Mouse (Mus musculus) hindbrain, embryonic 15.5 days (tissue): ENCODE measurements at regions not wholly inside any gene's neighbourhood (a gene's known extent, or its start where the extent isn't known, plus 50 kb on each side); places are given as distances from the start of the nearest gene placed in this dataset.

ENCODE experiments used
- ATAC-seq: fragments of 200-750 bp; cut with Nextera tagmentation; 2 replicates; pipeline ENCODE4 v1.8.0; 2017; ENCODE audit warnings: low read depth, moderate number of reproducible peaks, moderate TSS enrichment; ENCODE audit not compliant: low FRiP score
- H3K27ac ChIP-seq: fragments of 300-500 bp; sonication (generic); replicated peaks from 2 replicates; pipeline ENCODE4 v1.5.1; 2015; ENCODE audit warnings: mild to moderate bottlenecking, inconsistent platforms
- H3K27me3 ChIP-seq: fragments of 300-500 bp; sonication (generic); 2 replicates; pipeline ENCODE4 v1.6.1; 2015; ENCODE audit warnings: control low read depth, inconsistent platforms
- H3K36me3 ChIP-seq: fragments of 300-500 bp; sonication (generic); 2 replicates; pipeline ENCODE4 v1.6.1; 2015; ENCODE audit warnings: control low read depth, inconsistent platforms
- H3K4me1 ChIP-seq: fragments of 300-500 bp; sonication (generic); replicated peaks from 2 replicates; pipeline ENCODE4 v1.6.1; 2015; ENCODE audit warnings: control low read depth, inconsistent platforms
- H3K4me2 ChIP-seq: fragments of 300-500 bp; sonication (generic); 2 replicates; pipeline ENCODE4 v1.6.1; 2015; ENCODE audit warnings: moderate library complexity, mild to moderate bottlenecking, inconsistent platforms
- H3K4me3 ChIP-seq: fragments of 300-500 bp; sonication (generic); 2 replicates; pipeline ENCODE4 v1.5.1; 2015; ENCODE audit warnings: mild to moderate bottlenecking, inconsistent platforms
- H3K9ac ChIP-seq: fragments of 300-500 bp; sonication (generic); 2 replicates; pipeline ENCODE4 v1.6.1; 2015; ENCODE audit warnings: inconsistent platforms
- H3K9me3 ChIP-seq: fragments of 300-500 bp; sonication (generic); 2 replicates; pipeline ENCODE4 v1.6.1; 2016; ENCODE audit warnings: control low read depth, inconsistent platforms
- WGBS: fragments of 180-500 bp; shearing (Covaris S2); methylation state at CpG from one replicate; pipeline ENCODE4 v1.1.7; 2015; 5-methylcytosine and 5-hydroxymethylcytosine counted together

DNA sequence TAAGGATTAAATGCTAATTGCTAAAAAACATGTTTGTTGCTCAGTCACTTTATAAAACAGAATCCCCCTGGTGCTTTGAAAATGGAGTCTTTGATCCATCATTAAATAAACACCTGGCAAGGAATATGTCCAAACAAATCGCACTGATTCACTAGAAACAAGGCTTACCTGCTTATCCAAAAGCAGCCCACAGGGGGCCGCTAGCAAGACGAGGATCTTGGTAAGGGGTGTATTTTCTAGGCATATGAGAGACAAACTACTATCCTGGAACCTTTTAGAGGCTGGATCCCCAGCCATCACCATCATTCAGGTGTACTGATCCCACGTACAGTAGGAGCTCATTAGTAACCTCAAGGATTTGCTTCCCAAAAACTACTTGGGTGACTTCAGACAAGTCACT, 201.2 kb downstream of the Gpam start:
- Histone ChIP-seq H3K27ac (no peak overlapping the region), H3K27me3 (no peaks in the 10 kb centered on the region), H3K4me1 (no peaks in the 10 kb centered on the region), H3K4me2 (no peak overlapping the region), H3K9me3 (no peaks in the 10 kb centered on the region), H3K4me3 (no peak overlapping the region), H3K36me3 (no peaks in the 10 kb centered on the region), H3K9ac (no peak overlapping the region)
- ATAC-seq: no peak
- 87% methylated on average over 4 of the region's 4 CpGs for WGBS

DNA sequence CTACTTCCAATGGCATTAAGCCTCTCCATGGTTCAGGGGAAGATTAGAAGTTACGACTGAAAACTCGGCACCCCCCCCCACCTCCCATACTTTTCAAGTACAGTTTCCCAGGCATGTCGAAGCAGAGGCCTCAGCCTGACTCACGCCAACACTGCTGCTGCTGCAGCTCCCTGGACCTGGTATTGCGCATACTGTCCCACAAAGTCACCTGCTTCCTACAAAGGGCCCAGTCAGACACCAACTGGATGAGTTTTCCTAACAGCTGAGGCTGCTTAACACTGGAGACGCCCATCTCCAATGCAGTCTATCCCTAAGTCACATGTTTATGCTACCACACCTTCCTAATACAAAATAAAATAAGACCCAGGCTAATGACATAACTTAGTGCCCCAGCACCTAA, 207.4 kb downstream of the Gpam start:
- ATAC-seq: no peak
- Histone ChIP-seq H3K36me3 (no peaks in the 10 kb centered on the region), H3K4me1 (no peaks in the 10 kb centered on the region), H3K9ac (no peak overlapping the region), H3K4me2 (no peak overlapping the region), H3K27ac (no peak overlapping the region), H3K27me3 (no peaks in the 10 kb centered on the region), H3K4me3 (no peak overlapping the region), H3K9me3 (no peaks in the 10 kb centered on the region)
- WGBS: 84% methylated on average over 6 of the region's 6 CpGs

DNA sequence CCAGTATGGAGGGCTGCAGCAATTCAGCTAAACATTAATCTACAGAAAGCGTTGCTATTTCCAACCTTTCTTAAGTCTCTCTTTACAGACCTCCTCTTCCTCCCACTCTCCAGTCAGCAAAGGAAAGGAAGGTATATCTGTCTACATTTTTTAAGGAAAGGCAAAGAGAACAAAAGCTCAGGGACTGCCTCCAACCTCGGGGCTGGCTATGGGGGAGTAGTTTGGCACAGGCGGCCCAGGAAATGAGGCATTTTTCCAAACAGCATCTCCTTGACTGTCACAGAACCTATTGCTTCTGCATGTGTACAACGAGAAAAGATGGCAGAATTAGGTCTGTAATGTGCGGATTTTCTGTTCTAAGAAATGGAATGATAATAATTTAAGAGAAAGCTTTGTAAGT, 233.4 kb downstream of the Gpam start:
- H3K27me3 ChIP-seq: no peaks in the 10 kb centered on the region
- no peak overlapping the region for H3K9ac ChIP-seq
- no peak overlapping the region for H3K4me3 ChIP-seq
- H3K36me3 ChIP-seq: no peaks in the 10 kb centered on the region
- H3K4me2 ChIP-seq: no peak overlapping the region
- no peaks in the 10 kb centered on the region for H3K4me1 ChIP-seq
- no peaks in the 10 kb centered on the region for H3K9me3 ChIP-seq
- H3K27ac ChIP-seq: no peak overlapping the region
- ATAC-seq: no peak
- WGBS: 78% methylated on average over 5 of the region's 5 CpGs

DNA sequence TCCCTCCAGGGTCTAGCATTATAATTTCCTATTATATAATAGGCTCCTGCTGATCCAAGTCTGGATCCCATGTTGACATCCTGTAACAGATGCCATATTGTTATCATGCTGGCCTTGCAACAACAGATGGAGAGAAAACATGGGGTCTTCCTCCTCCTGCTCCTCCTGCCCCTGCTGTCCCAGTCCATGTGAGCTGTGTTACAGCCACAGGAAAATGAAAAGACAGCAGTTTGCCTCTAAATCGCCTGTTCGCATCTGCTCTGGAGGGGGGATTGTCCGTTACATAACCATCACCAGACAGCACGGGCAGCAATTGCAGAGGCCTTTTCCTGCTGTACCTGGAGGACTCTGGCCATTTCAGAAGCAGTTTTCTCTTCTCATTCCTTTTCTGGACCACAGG, 260.0 kb downstream of the Gpam start:
- Histone ChIP-seq H3K9me3 (no peaks in the 10 kb centered on the region), H3K9ac (no peak overlapping the region), H3K4me1 (no peaks in the 10 kb centered on the region), H3K4me3 (no peak overlapping the region), H3K4me2 (no peak overlapping the region), H3K27ac (no peak overlapping the region), H3K36me3 (no peaks in the 10 kb centered on the region), H3K27me3 (no peaks in the 10 kb centered on the region)
- ATAC-seq: no peak
- WGBS: 63% methylated on average over 4 of the region's 4 CpGs

DNA sequence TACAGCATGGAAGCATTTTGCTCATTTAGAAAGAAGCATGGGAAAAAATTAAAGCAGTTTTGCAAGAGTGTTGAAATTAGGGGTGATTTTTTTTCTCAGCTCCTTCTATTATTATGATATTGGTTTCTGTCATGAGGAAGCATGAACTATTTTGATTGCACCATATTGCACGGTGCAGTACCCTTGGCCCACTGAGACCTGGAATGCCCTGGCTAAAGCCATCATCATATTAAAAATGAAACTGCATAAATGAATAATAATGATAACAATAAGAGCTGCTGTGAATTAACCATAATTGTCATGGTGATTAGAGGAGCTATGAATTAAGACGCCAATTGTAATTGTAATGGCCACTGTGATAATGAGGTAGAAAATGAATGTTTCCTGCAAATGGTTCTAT, 271.8 kb downstream of the Gpam start:
- Histone ChIP-seq H3K4me2 (no peak overlapping the region), H3K4me1 (no peaks in the 10 kb centered on the region), H3K27ac (no peak overlapping the region), H3K9ac (no peak overlapping the region), H3K27me3 (no peaks in the 10 kb centered on the region), H3K4me3 (no peak overlapping the region), H3K9me3 (no peaks in the 10 kb centered on the region), H3K36me3 (no peaks in the 10 kb centered on the region)
- ATAC-seq: no peak
- WGBS: 42% methylated on average over 2 of the region's 2 CpGs

DNA sequence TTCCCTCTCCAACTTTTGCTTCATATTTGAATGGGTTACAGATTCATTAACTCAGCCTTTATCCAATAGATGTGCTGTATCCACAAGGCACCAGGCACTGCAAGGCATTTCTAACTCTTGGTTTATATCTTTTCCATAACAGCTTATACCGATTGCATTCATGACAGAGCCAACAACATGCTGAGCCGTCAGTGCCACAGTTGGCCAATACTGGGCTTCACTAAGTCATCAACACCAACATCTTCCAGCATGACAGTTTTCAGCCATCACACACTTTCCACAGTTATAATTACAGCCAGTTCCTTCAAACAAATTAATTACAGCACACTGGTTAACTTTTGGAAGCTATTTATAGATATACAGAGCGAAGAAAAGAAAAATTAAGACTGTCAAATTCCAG, 288.8 kb downstream of the Gpam start:
- H3K36me3 ChIP-seq: no peaks in the 10 kb centered on the region
- no peak overlapping the region for H3K9ac ChIP-seq
- H3K4me1 ChIP-seq: no peaks in the 10 kb centered on the region
- 83% methylated on average over 3 of the region's 3 CpGs for WGBS
- no peaks in the 10 kb centered on the region for H3K27me3 ChIP-seq
- H3K27ac ChIP-seq: no peak overlapping the region
- no peak for ATAC-seq
- no peak overlapping the region for H3K4me3 ChIP-seq
- no peak overlapping the region for H3K4me2 ChIP-seq
- H3K9me3 ChIP-seq: no peaks in the 10 kb centered on the region

DNA sequence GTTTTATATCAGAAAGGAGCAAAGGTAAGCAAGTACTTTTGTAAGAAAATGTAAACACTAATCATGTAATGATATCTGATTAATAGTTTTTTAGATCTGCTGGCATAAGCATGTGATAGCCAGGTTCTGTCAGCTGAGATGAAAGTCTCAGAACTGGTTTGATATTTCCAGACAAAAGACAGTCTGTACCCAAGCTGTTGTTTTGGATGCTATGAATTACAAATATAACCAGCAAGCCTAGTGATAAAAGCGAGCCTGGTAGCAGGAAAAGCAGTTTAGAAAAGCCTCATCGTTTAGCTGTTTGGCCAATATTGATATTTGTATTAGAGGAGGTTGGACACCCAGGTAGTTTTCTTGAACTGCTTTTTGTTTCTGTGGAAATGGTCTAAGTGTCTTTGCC, 290.6 kb downstream of the Gpam start:
- H3K4me3 ChIP-seq: no peak overlapping the region
- H3K9me3 ChIP-seq: no peaks in the 10 kb centered on the region
- H3K27me3 ChIP-seq: no peaks in the 10 kb centered on the region
- no peak overlapping the region for H3K4me2 ChIP-seq
- no peaks in the 10 kb centered on the region for H3K4me1 ChIP-seq
- WGBS: 92% methylated on average over 2 of the region's 2 CpGs
- no peak overlapping the region for H3K9ac ChIP-seq
- H3K36me3 ChIP-seq: no peaks in the 10 kb centered on the region
- no peak overlapping the region for H3K27ac ChIP-seq
- ATAC-seq: no peak

DNA sequence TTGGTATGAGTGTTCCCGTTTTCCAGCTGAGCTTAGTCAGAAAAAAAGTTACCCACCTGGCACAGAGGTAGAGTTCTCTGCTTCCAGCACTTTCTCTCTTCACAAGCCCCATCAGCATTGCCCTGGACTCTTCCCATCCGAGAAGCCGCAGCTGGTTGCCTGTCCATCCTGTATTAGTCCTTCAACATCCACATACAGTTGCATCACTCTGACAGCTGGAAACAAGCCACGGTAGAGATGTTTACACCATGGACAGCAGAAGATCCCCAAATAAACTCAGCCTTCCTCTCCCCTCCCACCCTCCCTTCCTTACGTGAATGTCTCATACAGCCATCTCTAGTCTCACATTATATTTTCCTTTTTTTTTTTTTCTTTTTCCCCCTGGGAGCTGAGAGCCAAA, 304.9 kb downstream of the Gpam start:
- WGBS: 83% methylated on average over 5 of the region's 5 CpGs

DNA sequence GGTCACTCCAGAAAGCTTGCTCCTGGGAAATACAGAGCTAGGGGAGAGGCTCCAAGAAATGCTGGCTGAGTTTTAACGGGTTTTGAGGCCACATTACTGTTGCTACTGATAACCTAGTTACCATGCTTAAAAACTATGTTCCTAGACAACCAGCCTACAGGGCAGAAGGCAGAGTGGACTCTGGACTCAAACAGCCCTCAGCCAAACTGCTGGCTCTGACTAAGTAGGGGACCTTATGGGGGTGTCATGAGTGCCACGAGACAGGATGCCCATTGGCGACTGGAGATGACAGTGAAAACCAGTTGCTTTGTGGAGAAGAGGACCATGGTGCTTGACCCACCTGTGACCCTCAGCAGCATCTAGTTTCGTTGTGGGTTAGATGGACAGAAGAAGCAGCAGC, 306.5 kb downstream of the Gpam start:
- H3K4me1 ChIP-seq: no peaks in the 10 kb centered on the region
- H3K9me3 ChIP-seq: no peaks in the 10 kb centered on the region
- ATAC-seq: no peak
- no peak overlapping the region for H3K4me2 ChIP-seq
- H3K9ac ChIP-seq: no peak overlapping the region
- H3K27me3 ChIP-seq: no peaks in the 10 kb centered on the region
- H3K27ac ChIP-seq: no peak overlapping the region
- WGBS: 86% methylated on average over 4 of the region's 4 CpGs
- H3K4me3 ChIP-seq: no peak overlapping the region
- no peaks in the 10 kb centered on the region for H3K36me3 ChIP-seq

More for the DNA sequence above, 304.9 kb downstream of the Gpam start:
- no peak overlapping the region for H3K4me3 ChIP-seq
- ATAC-seq: no peak
- no peaks in the 10 kb centered on the region for H3K27me3 ChIP-seq
- no peak overlapping the region for H3K4me2 ChIP-seq
- no peak overlapping the region for H3K9ac ChIP-seq
- H3K4me1 ChIP-seq: no peaks in the 10 kb centered on the region
- H3K36me3 ChIP-seq: no peaks in the 10 kb centered on the region
- H3K9me3 ChIP-seq: no peaks in the 10 kb centered on the region
- no peak overlapping the region for H3K27ac ChIP-seq

DNA sequence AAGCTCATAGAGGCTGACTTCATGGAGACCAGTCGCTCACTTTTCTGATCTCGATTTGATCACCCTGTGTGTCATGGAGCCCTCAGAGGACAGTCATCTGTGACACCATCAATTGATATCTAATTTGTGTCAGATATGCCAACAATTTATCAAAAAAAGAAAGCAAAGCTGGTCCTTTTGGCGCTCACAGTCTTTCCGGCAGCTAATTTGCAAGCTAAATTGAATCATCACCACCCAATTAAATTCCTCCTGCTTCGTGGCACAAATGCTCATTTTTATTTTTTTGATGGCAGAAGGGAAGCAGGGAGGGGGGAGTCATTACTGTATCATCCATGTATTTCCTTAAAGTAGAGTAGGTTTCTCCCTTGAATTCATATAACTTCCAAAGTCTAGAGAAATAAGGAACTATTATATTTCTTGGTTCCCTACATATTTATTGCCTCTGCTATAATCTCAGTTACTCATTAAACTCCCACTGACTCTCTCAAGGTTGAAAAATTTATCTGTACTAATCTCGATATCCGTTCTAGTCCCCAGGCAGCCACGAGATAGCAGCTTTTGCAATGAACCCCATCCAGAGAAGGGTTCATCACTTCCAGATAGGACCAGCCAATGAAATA, 325.8 kb downstream of the Gpam start:
- Histone ChIP-seq H3K4me1 (no peaks in the 10 kb centered on the region), H3K9me3 (no peaks in the 10 kb centered on the region), H3K27ac (no peak overlapping the region), H3K4me2 (no peak overlapping the region), H3K27me3 (no peaks in the 10 kb centered on the region), H3K36me3 (no peaks in the 10 kb centered on the region), H3K9ac (no peak overlapping the region), H3K4me3 (no peak overlapping the region)
- WGBS: 59% methylated on average over 8 of the region's 8 CpGs
- ATAC-seq: no peak

DNA sequence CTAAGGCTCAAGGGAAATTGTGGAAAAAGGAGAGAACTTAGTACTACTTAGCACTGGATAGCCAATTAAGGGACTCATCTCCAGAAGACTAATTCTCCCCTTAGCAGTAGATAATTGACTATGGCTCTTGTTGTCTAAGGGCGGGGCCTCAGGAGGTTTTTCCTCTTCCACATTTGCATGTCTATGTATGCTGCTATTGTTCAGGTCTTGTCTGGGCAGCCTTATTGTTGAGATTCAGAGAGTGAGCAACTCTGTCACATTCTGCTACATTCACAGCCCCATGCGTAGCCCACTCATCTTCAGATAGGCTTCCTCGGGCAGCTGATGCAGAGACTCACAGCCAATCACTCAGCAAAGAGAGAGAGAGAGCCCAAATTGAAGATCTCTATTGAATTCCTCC, 339.9 kb downstream of the Gpam start:
- Histone ChIP-seq H3K27ac (no peak overlapping the region), H3K4me3 (no peak overlapping the region), H3K27me3 (no peaks in the 10 kb centered on the region), H3K4me2 (no peak overlapping the region), H3K9ac (no peak overlapping the region), H3K36me3 (no peaks in the 10 kb centered on the region), H3K9me3 (no peaks in the 10 kb centered on the region), H3K4me1 (no peaks in the 10 kb centered on the region)
- 54% methylated on average over 3 of the region's 3 CpGs for WGBS
- no peak for ATAC-seq

DNA sequence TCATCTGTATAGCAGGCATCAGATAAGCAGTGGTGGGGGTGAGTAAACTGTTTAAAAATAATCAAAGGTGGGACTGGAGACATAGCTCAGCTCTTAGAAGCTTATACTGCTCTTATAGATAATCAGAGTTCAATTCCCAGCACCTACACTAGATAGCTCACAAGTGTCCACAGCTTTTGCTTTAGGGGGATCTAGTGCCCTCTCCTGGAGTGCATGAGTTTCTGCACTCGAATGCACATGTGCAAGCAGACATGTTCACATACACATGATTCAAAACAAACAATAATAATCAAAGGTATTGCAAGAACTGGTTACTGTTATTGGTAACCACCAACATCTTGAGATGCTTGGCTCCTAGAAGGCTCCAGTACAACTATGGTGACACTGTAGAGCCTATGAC, 343.3 kb downstream of the Gpam start:
- Histone ChIP-seq H3K27ac (no peak overlapping the region), H3K4me2 (no peak overlapping the region)
- WGBS: 75% methylated on average over 1 of the region's 1 CpGs

DNA sequence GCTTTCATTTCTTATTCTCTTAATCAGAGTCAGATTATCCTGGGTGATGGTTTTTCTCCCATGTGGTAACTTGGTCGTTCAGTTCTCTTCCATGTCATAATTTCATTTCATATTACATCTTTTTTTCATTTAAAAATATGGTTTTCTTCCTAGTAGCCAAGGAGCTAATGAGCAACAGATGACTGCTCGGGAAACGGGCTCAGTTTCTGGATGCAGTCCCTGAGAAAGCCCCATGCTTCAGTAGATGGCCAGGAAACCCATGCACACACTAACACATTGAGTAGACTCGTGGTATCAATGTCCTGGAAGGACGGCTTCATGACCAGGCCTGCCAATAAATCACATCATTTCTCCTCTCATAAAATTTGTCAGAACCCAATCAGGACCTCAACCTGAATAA, 369.3 kb downstream of the Gpam start:
- H3K9me3 ChIP-seq: no peaks in the 10 kb centered on the region
- H3K4me3 ChIP-seq: no peak overlapping the region
- WGBS: 82% methylated on average over 5 of the region's 5 CpGs
- no peak overlapping the region for H3K4me2 ChIP-seq
- no peak overlapping the region for H3K27ac ChIP-seq
- no peaks in the 10 kb centered on the region for H3K36me3 ChIP-seq
- no peak for ATAC-seq
- H3K27me3 ChIP-seq: no peaks in the 10 kb centered on the region
- no peak overlapping the region for H3K9ac ChIP-seq
- no peaks in the 10 kb centered on the region for H3K4me1 ChIP-seq

More for the DNA sequence above, 343.3 kb downstream of the Gpam start:
- H3K36me3 ChIP-seq: no peaks in the 10 kb centered on the region
- no peak overlapping the region for H3K9ac ChIP-seq
- no peak for ATAC-seq
- H3K4me3 ChIP-seq: no peak overlapping the region
- no peaks in the 10 kb centered on the region for H3K27me3 ChIP-seq
- no peaks in the 10 kb centered on the region for H3K4me1 ChIP-seq
- H3K9me3 ChIP-seq: no peaks in the 10 kb centered on the region
